Mouse (Mus musculus) MEL (cell line): ENCODE measurements around the gene Slco2b1. TPM values are rescaled to one million over a fixed set of nuclear protein-coding genes. Genes with fewer than 3 reads are reported as not detected.

ENCODE experiments used
- DNase-seq: peaks from one replicate; pipeline ENCODE4 v3.0.0; 2011; ENCODE audit warnings: low read depth, low spot score
- H3K27ac ChIP-seq: 2 replicates; pipeline ENCODE4 v1.5.1; 2012; ENCODE audit warnings: low read depth, mild to moderate bottlenecking, control low read depth, low read length, moderate library complexity; ENCODE audit not compliant: control insufficient read depth
- H3K27me3 ChIP-seq, 2 experiments: fragments of 150-350 bp in 1 of 2; sonication (generic) in 1 of 2; 2 replicates each; pipeline ENCODE4 v1.6.1; 2012; ENCODE audit warnings: low read length in 2 of 2, mild to moderate bottlenecking in 2 of 2, improper control_type of control experiment in 1 of 2, moderate library complexity in 1 of 2; ENCODE audit not compliant: insufficient read depth in 2 of 2, control insufficient read depth in 1 of 2
- H3K36me3 ChIP-seq, 2 experiments: 2 replicates each; pipeline ENCODE4 v1.6.1; 2012 to 2014; ENCODE audit warnings: low read length in 2 of 2, improper control_type of control experiment in 1 of 2, inconsistent platforms in 1 of 2, mild to moderate bottlenecking in 1 of 2; ENCODE audit not compliant: insufficient read depth in 2 of 2, control insufficient read depth in 1 of 2
- H3K4me1 ChIP-seq, 2 experiments: fragments of 150-350 bp in 1 of 2; sonication (generic) in 1 of 2; 2 replicates each; pipeline ENCODE4 v1.6.1; 2012; ENCODE audit warnings: low read length in 2 of 2, improper control_type of control experiment in 1 of 2, mild to moderate bottlenecking in 1 of 2; ENCODE audit not compliant: insufficient read depth in 2 of 2, control insufficient read depth in 1 of 2
- H3K4me3 ChIP-seq, 2 experiments: fragments of 150-350 bp in 1 of 2; sonication (generic) in 1 of 2; 2 replicates each; pipeline ENCODE4 v1.5.1; 2012; ENCODE audit warnings: low read depth in 2 of 2, low read length in 2 of 2, mild to moderate bottlenecking in 2 of 2, moderate library complexity in 2 of 2, control low read depth in 1 of 2, improper control_type of control experiment in 1 of 2; ENCODE audit not compliant: control insufficient read depth in 1 of 2, insufficient read depth in 1 of 2
- H3K79me2 ChIP-seq: 2 replicates; pipeline ENCODE4 v1.6.1; 2012; ENCODE audit warnings: mild to moderate bottlenecking, low read length, moderate library complexity; ENCODE audit not compliant: control insufficient read depth, poor library complexity, insufficient read depth
- H3K9ac ChIP-seq: 2 replicates; pipeline ENCODE4 v1.6.1; 2012; ENCODE audit warnings: low read depth, mild to moderate bottlenecking, control low read depth, low read length, moderate library complexity; ENCODE audit not compliant: control insufficient read depth, poor library complexity, severe bottlenecking
- H3K9me3 ChIP-seq: fragments of 150-350 bp; sonication (generic); replicated peaks from 2 replicates; pipeline ENCODE4 v1.6.1; 2012; ENCODE audit warnings: mild to moderate bottlenecking, low read length, improper control_type of control experiment, moderate library complexity; ENCODE audit not compliant: insufficient read depth
- CHD1 ChIP-seq: IDR thresholded peaks from 2 replicates; pipeline ENCODE4 v1.6.1; 2012; ENCODE audit warnings: low read depth, mild to moderate bottlenecking, inconsistent platforms, low read length, improper control_type of control experiment
- CTCF ChIP-seq, 3 experiments: IDR thresholded peaks in 2 of 3; conservative IDR thresholded peaks in 1 of 3; 2 replicates each; pipeline ENCODE4 v1.5.1; 2011 to 2012; ENCODE audit warnings: low read length in 3 of 3, low read depth in 2 of 3, mild to moderate bottlenecking in 2 of 3, improper control_type of control experiment in 1 of 3, inconsistent platforms in 1 of 3, mixed read lengths in 1 of 3, moderate library complexity in 1 of 3; ENCODE audit not compliant: control insufficient read depth in 1 of 3, insufficient read depth in 1 of 3, poor library complexity in 1 of 3, severe bottlenecking in 1 of 3
- ETS1 ChIP-seq: IDR thresholded peaks from 2 replicates; pipeline ENCODE4 v1.6.1; 2012; ENCODE audit warnings: low read depth, mild to moderate bottlenecking, inconsistent platforms, low read length, improper control_type of control experiment, moderate library complexity
- GABPA ChIP-seq: IDR thresholded peaks from 2 replicates; pipeline ENCODE4 v1.6.1; 2012; ENCODE audit warnings: low read depth, mild to moderate bottlenecking, inconsistent platforms, low read length, improper control_type of control experiment, moderate library complexity
- GATA1 ChIP-seq: IDR thresholded peaks from 2 replicates; pipeline ENCODE4 v1.6.1; 2011; ENCODE audit warnings: low read depth, low read length, improper control_type of control experiment
- HCFC1 ChIP-seq: IDR thresholded peaks from 2 replicates; pipeline ENCODE4 v1.6.1; 2012; ENCODE audit warnings: low read depth, mild to moderate bottlenecking, inconsistent platforms, low read length, improper control_type of control experiment, moderate library complexity
- KAT2A ChIP-seq: conservative IDR thresholded peaks from 2 replicates; pipeline ENCODE4 v1.6.1; 2012; ENCODE audit warnings: low read depth, low read length, improper control_type of control experiment, inconsistent platforms
- MAFK ChIP-seq: IDR thresholded peaks from 2 replicates; pipeline ENCODE4 v1.6.1; 2011; ENCODE audit warnings: low read depth, mild to moderate bottlenecking, low read length, improper control_type of control experiment, borderline replicate concordance
- MAX ChIP-seq: IDR thresholded peaks from 2 replicates; pipeline ENCODE4 v1.6.1; 2011; ENCODE audit warnings: low read length, improper control_type of control experiment
- MEF2A ChIP-seq: IDR thresholded peaks from 2 replicates; pipeline ENCODE4 v1.6.1; 2014; ENCODE audit warnings: low read depth, mild to moderate bottlenecking, inconsistent platforms, low read length, improper control_type of control experiment; ENCODE audit not compliant: poor library complexity, insufficient replicate concordance, severe bottlenecking; ENCODE audit errors: extremely low read depth
- MXI1 ChIP-seq: IDR thresholded peaks from 2 replicates; pipeline ENCODE4 v1.6.1; 2011; ENCODE audit warnings: mild to moderate bottlenecking, low read depth, low read length, improper control_type of control experiment
- MYB ChIP-seq: IDR thresholded peaks from 2 replicates; pipeline ENCODE4 v1.6.1; 2011; ENCODE audit warnings: mild to moderate bottlenecking, low read depth, low read length, improper control_type of control experiment
- NELFE ChIP-seq: IDR thresholded peaks from 2 replicates; pipeline ENCODE4 v1.6.1; 2011; ENCODE audit warnings: low read depth, low read length, improper control_type of control experiment
- NRF1 ChIP-seq: IDR thresholded peaks from 2 replicates; pipeline ENCODE4 v1.6.1; 2014; ENCODE audit warnings: low read depth, mild to moderate bottlenecking, inconsistent platforms, low read length, improper control_type of control experiment, moderate library complexity; ENCODE audit not compliant: poor library complexity, insufficient read depth, severe bottlenecking
- RAD21 ChIP-seq: IDR thresholded peaks from 2 replicates; pipeline ENCODE4 v1.6.1; 2011; ENCODE audit warnings: mild to moderate bottlenecking, low read depth, low read length, improper control_type of control experiment
- TAL1 ChIP-seq: IDR thresholded peaks from 2 replicates; pipeline ENCODE4 v1.6.1; 2012; ENCODE audit warnings: mild to moderate bottlenecking, inconsistent platforms, low read length, moderate library complexity, mixed read lengths
- TBP ChIP-seq: IDR thresholded peaks from 2 replicates; pipeline ENCODE4 v1.8.0; 2011; ENCODE audit warnings: low read depth, low read length, improper control_type of control experiment
- TCF12 ChIP-seq: IDR thresholded peaks from 2 replicates; pipeline ENCODE4 v1.6.1; 2014; ENCODE audit warnings: low read depth, mild to moderate bottlenecking, inconsistent platforms, low read length, improper control_type of control experiment, moderate library complexity
- USF2 ChIP-seq, 2 experiments: IDR thresholded peaks; 2 replicates each; pipeline ENCODE4 v1.6.1; 2011 to 2012; ENCODE audit warnings: improper control_type of control experiment in 2 of 2, low read length in 2 of 2, borderline replicate concordance in 1 of 2, inconsistent platforms in 1 of 2, low read depth in 1 of 2, mild to moderate bottlenecking in 1 of 2; ENCODE audit not compliant: insufficient read depth in 1 of 2
- ZMIZ1 ChIP-seq: IDR thresholded peaks from 2 replicates; pipeline ENCODE4 v1.6.1; 2012; ENCODE audit warnings: low read depth, mild to moderate bottlenecking, inconsistent platforms, low read length, improper control_type of control experiment, moderate library complexity
- ZNF384 ChIP-seq: IDR thresholded peaks from 2 replicates; pipeline ENCODE4 v1.6.1; 2012; ENCODE audit warnings: low read depth, mild to moderate bottlenecking, inconsistent platforms, low read length, improper control_type of control experiment
- polyA plus RNA-seq, 2 experiments: library from polyadenylated mRNA; stranded (reverse) in 1 of 2; unstranded in 1 of 2; fragments of >175 nt in 1 of 2; fragments of >200 nt in 1 of 2; gene quantifications; 2 replicates each; pipeline versions ENCODE4 v1.2.1 to v1.2.4; 2012; ENCODE audit warnings: low replicate concordance in 2 of 2, low read depth in 1 of 2; ENCODE audit not compliant: insufficient read length in 2 of 2, insufficient read depth in 1 of 2, missing spikeins in 1 of 2
- total RNA-seq: library from RNA; depleted of rRNA; stranded (reverse); fragments of 300-350 nt; gene quantifications from 2 replicates; pipeline ENCODE4 v1.2.3, GENCODE M21; 2012

Slco2b1 gene
- total and polyA plus RNA-seq, 3 experiments, result 0.06 TPM; not detected in 2

- Histone ChIP-seq H3K79me2 (no peaks in the 10 kb centered on the region), H3K27ac (no peak overlapping the region), H3K9me3 (no peaks in the 10 kb centered on the region), H3K4me1 (no peaks in the 10 kb centered on the region), H3K36me3 (no peaks in the 10 kb centered on the region), H3K4me3 (no peak overlapping the region), H3K9ac (no peak overlapping the region), H3K27me3 (peaks cover 0 to 4% of the 10 kb centered on the region in 2 experiments; a peak in 1 of 4 replicates)
- no peak for TF ChIP-seq NELFE
- TF ChIP-seq ZNF384, result no peak
- TF ChIP-seq MXI1, result no peak
- TF ChIP-seq TCF12, result no peak
- no peak for TF ChIP-seq MAX
- no peak for TF ChIP-seq RAD21
- no peak for TF ChIP-seq NRF1
- TF ChIP-seq HCFC1, result no peak
- TF ChIP-seq GABPA, result no peak
- no peak for TF ChIP-seq CHD1
- TF ChIP-seq USF2 (IDR thresholded peaks at IDR 0.05; ENCODE audit: borderline replicate concordance in 1 of 2, insufficient read depth in 1 of 2, low read depth in 1 of 2, low read length in 2 of 2), result no peak
- TF ChIP-seq KAT2A, result no peak
- TF ChIP-seq MEF2A, result no peak
- no peak for DNase-seq
Observed at GRCm38 (mm10) chr7:99665731-99666452, 45.2 kb downstream of the Slco2b1 start.

GRCm38 (mm10) chr7:99664571-99665485 is 46.3 kb downstream of the Slco2b1 start:
- Histone ChIP-seq H3K9ac (no peak overlapping the region), H3K27me3 (peaks cover 0 to 4% of the 10 kb centered on the region in 2 experiments; a peak in 1 of 4 replicates), H3K4me1 (no peaks in the 10 kb centered on the region), H3K36me3 (no peaks in the 10 kb centered on the region), H3K79me2 (no peaks in the 10 kb centered on the region), H3K9me3 (no peaks in the 10 kb centered on the region), H3K4me3 (no peak overlapping the region), H3K27ac (no peak overlapping the region)
- DNase-seq, result no peak
- TF ChIP-seq NRF1, result no peak
- TF ChIP-seq ZMIZ1, result no peak
- no peak for TF ChIP-seq TBP
- no peak for TF ChIP-seq MYB
- TF ChIP-seq ETS1, result no peak
- no peak for TF ChIP-seq MAFK
- no peak for TF ChIP-seq TAL1
- no peak for TF ChIP-seq CTCF (IDR thresholded peaks at IDR 0.05 in 2 of 3, conservative IDR thresholded peaks at IDR 0.05 in 1 of 3; ENCODE audit: control insufficient read depth in 1 of 3, insufficient read depth in 1 of 3, low read depth in 2 of 3, low read length in 3 of 3, poor library complexity in 1 of 3, severe bottlenecking in 1 of 3)
- TF ChIP-seq GATA1, result no peak
- TF ChIP-seq HCFC1, result no peak
